Comparison of ENCODE assay signal across 13 mouse cellular contexts in genomic region chr4:105924781-105925382, GRCm38 (mm10).
DNase-seq lines count a peak whose midpoint lies in the region; ATAC-seq and TF ChIP-seq lines count a peak whose summit lies in the region.
"Had no signal": no experiment of that assay in that cellular context is flagged by ENCODE, and none has a peak within 500 bp of the region (broad histone marks: within the 10 kb centered on the region; RNA-seq: fewer than 3 reads in every experiment).

No protein-coding gene starts in this region.

- peak; percentile 50 for TF ChIP-seq CTCF in intestine, postnatal 0 days (IDR thresholded peaks at IDR 0.05; ENCODE audit: low read depth)

- ATAC-seq in intestine, postnatal 0 days = no peak
- no peak for ATAC-seq in intestine, embryonic 16.5 days
- no peak for ATAC-seq in midbrain, embryonic 14.5 days (ENCODE audit: low FRiP score, low TSS enrichment)
- no peak for ATAC-seq in midbrain, embryonic 13.5 days

- no peaks in the 10 kb centered on the region for H3K36me3 ChIP-seq in intestine, postnatal 0 days (ENCODE audit: control insufficient read depth, insufficient read depth)
- no peaks in the 10 kb centered on the region for H3K36me3 ChIP-seq in intestine, embryonic 16.5 days (ENCODE audit: control insufficient read depth, insufficient read depth, low read length)
- H3K36me3 ChIP-seq in midbrain, embryonic 14.5 days (ENCODE audit: control insufficient read depth, insufficient read depth, low read length) = no peaks in the 10 kb centered on the region
- no peaks in the 10 kb centered on the region for H3K36me3 ChIP-seq in midbrain, embryonic 13.5 days
- no peaks in the 10 kb centered on the region for H3K36me3 ChIP-seq in myocyte (ENCODE audit: control insufficient read depth, insufficient read depth)
- H3K36me3 ChIP-seq: limb, embryonic 15.5 days; lung, embryonic 15.5 days; midbrain, embryonic 12.5 days; stomach, embryonic 15.5 days had no signal

- no peak overlapping the region for H3ac ChIP-seq in myocyte (ENCODE audit: control insufficient read depth, insufficient read length)

- no peak overlapping the region for H3K4me2 ChIP-seq in intestine, postnatal 0 days (replicated peaks; ENCODE audit: low read depth)
- no peak overlapping the region for H3K4me2 ChIP-seq in intestine, embryonic 16.5 days (ENCODE audit: low read depth, low read length)
- H3K4me2 ChIP-seq in midbrain, embryonic 14.5 days (ENCODE audit: low read length) = no peak overlapping the region
- no peak overlapping the region for H3K4me2 ChIP-seq in midbrain, embryonic 13.5 days (replicated peaks)
- H3K4me2 ChIP-seq in myocyte (ENCODE audit: low read depth) = no peak overlapping the region
- H3K4me2 ChIP-seq: limb, embryonic 15.5 days; lung, embryonic 15.5 days; midbrain, embryonic 12.5 days; stomach, embryonic 15.5 days had no signal

- H3K4me1 ChIP-seq in intestine, postnatal 0 days (replicated peaks; ENCODE audit: control insufficient read depth, insufficient read depth, low read length) = no peaks in the 10 kb centered on the region
- no peaks in the 10 kb centered on the region for H3K4me1 ChIP-seq in intestine, embryonic 16.5 days (ENCODE audit: control insufficient read depth, insufficient read depth, low read length)
- H3K4me1 ChIP-seq in midbrain, embryonic 14.5 days (ENCODE audit: control insufficient read depth, insufficient read depth, low read length) = no peaks in the 10 kb centered on the region
- H3K4me1 ChIP-seq in midbrain, embryonic 13.5 days (replicated peaks) = no peaks in the 10 kb centered on the region
- H3K4me1 ChIP-seq: limb, embryonic 15.5 days; lung, embryonic 15.5 days; midbrain, embryonic 12.5 days; stomach, embryonic 15.5 days had no signal

- no peak overlapping the region for H3K9ac ChIP-seq in intestine, postnatal 0 days (ENCODE audit: low read depth, low read length)
- no peak overlapping the region for H3K9ac ChIP-seq in intestine, embryonic 16.5 days (ENCODE audit: low read depth, low read length)
- H3K9ac ChIP-seq in midbrain, embryonic 14.5 days (replicated peaks; ENCODE audit: low read length) = no peak overlapping the region
- no peak overlapping the region for H3K9ac ChIP-seq in midbrain, embryonic 13.5 days (replicated peaks)
- H3K9ac ChIP-seq: limb, embryonic 15.5 days; lung, embryonic 15.5 days; midbrain, embryonic 12.5 days; stomach, embryonic 15.5 days had no signal

- H3K9me3 ChIP-seq in intestine, postnatal 0 days (ENCODE audit: control insufficient read depth) = no peaks in the 10 kb centered on the region
- no peaks in the 10 kb centered on the region for H3K9me3 ChIP-seq in intestine, embryonic 16.5 days (ENCODE audit: control insufficient read depth, low read length)
- no peaks in the 10 kb centered on the region for H3K9me3 ChIP-seq in midbrain, embryonic 14.5 days (ENCODE audit: control insufficient read depth, low read length)
- no peaks in the 10 kb centered on the region for H3K9me3 ChIP-seq in midbrain, embryonic 13.5 days
- H3K9me3 ChIP-seq: limb, embryonic 15.5 days; lung, embryonic 15.5 days; midbrain, embryonic 12.5 days; stomach, embryonic 15.5 days had no signal

- no peaks in the 10 kb centered on the region for H3K27me3 ChIP-seq in intestine, postnatal 0 days (replicated peaks; ENCODE audit: control insufficient read depth, insufficient read depth, low read length)
- no peaks in the 10 kb centered on the region for H3K27me3 ChIP-seq in intestine, embryonic 16.5 days (replicated peaks; ENCODE audit: control insufficient read depth, insufficient read depth, low read length)
- no peaks in the 10 kb centered on the region for H3K27me3 ChIP-seq in midbrain, embryonic 14.5 days (ENCODE audit: control insufficient read depth, insufficient read depth, low read length)
- no peaks in the 10 kb centered on the region for H3K27me3 ChIP-seq in midbrain, embryonic 13.5 days
- no peaks in the 10 kb centered on the region for H3K27me3 ChIP-seq in myocyte (ENCODE audit: control insufficient read depth, insufficient read depth, insufficient read length)
- H3K27me3 ChIP-seq: limb, embryonic 15.5 days; lung, embryonic 15.5 days; midbrain, embryonic 12.5 days; stomach, embryonic 15.5 days had no signal

- peak; percentile 70 for DNase-seq in adrenal gland, adult 2 months
- no peak for DNase-seq in adrenal gland, postnatal 25 days
- peak; percentile 9 for DNase-seq in midbrain, embryonic 14.5 days
- DNase-seq in right cerebral cortex, adult 2 months (ENCODE audit: low spot score in 2 of 2) = no peak
- DNase-seq: cerebellum, adult 11-12 months had no signal

- TF ChIP-seq POLR2A in myocyte (IDR thresholded peaks at IDR 0.05; ENCODE audit: insufficient read length, low read depth) = no peak

- H3K79me2 ChIP-seq in myocyte (ENCODE audit: control insufficient read depth, insufficient read depth) = no peaks in the 10 kb centered on the region

- no peak overlapping the region for H3K27ac ChIP-seq in intestine, postnatal 0 days (ENCODE audit: low read depth, low read length)
- H3K27ac ChIP-seq in intestine, embryonic 16.5 days (ENCODE audit: low read length) = no peak overlapping the region
- no peak overlapping the region for H3K27ac ChIP-seq in midbrain, embryonic 14.5 days (replicated peaks; ENCODE audit: low read depth, low read length)
- no peak overlapping the region for H3K27ac ChIP-seq in midbrain, embryonic 13.5 days
- H3K27ac ChIP-seq: limb, embryonic 15.5 days; lung, embryonic 15.5 days; midbrain, embryonic 12.5 days; stomach, embryonic 15.5 days had no signal

- H3K4me3 ChIP-seq in intestine, postnatal 0 days (ENCODE audit: low read depth, low read length) = no peak overlapping the region
- no peak overlapping the region for H3K4me3 ChIP-seq in intestine, embryonic 16.5 days (ENCODE audit: low read length)
- no peak overlapping the region for H3K4me3 ChIP-seq in midbrain, embryonic 14.5 days (replicated peaks; ENCODE audit: low read depth, low read length)
- no peak overlapping the region for H3K4me3 ChIP-seq in midbrain, embryonic 13.5 days (replicated peaks)
- no peak overlapping the region for H3K4me3 ChIP-seq in myocyte
- H3K4me3 ChIP-seq: limb, embryonic 15.5 days; lung, embryonic 15.5 days; midbrain, embryonic 12.5 days; stomach, embryonic 15.5 days had no signal

- 76% methylated on average over 6 of the region's 6 CpGs for WGBS in intestine, postnatal 0 days
- 62% methylated on average over 6 of the region's 6 CpGs for WGBS in intestine, embryonic 16.5 days
- WGBS in midbrain, embryonic 14.5 days = 87% methylated on average over 6 of the region's 6 CpGs
- WGBS in midbrain, embryonic 13.5 days = 82% methylated on average over 6 of the region's 6 CpGs

TF ChIP-seq in myocyte, 11 proteins besides CTCF, POLR2A, EP300 and RAD21:
- TF ChIP-seq MYOD1 (IDR thresholded peaks at IDR 0.05; ENCODE audit: control insufficient read depth in 1 of 3, insufficient read length in 2 of 3, low read depth in 2 of 3) (peak in 2 of 3 experiments; percentile 7 to 29), USF1 (IDR thresholded peaks at IDR 0.05; ENCODE audit: low read depth) (no peak)

Comparison
In these comparisons a context has a peak if more than half of its experiments do, and no peak if none do; other contexts are left out.
1. DNase-seq: peak in adrenal gland, adult 2 months (single experiment) and midbrain, embryonic 14.5 days (single experiment); none in adrenal gland, postnatal 25 days (single experiment) and right cerebral cortex, adult 2 months (0 of 2).